Mouse (Mus musculus) thymus, adult 2 months (tissue): ENCODE results near the gene Abca1. TPM values are rescaled to one million over a fixed set of nuclear protein-coding genes. Genes with fewer than 3 reads are reported as not detected.

Experiments used
- DNase-seq: peaks from one replicate; pipeline ENCODE4 v3.0.0; 2021
- H3K27ac ChIP-seq: fragments of 200-500 bp; 2 replicates; pipeline ENCODE4 v1.5.1; 2012; ENCODE audit warnings: low read length, control low read depth; ENCODE audit not compliant: control insufficient read depth, insufficient read depth
- H3K27me3 ChIP-seq: fragments of 200-500 bp; 2 replicates; pipeline ENCODE4 v1.6.1; 2012; ENCODE audit warnings: mild to moderate bottlenecking, low read length, moderate library complexity, mixed read lengths; ENCODE audit not compliant: control insufficient read depth, insufficient read depth
- H3K36me3 ChIP-seq: fragments of 200-500 bp; 2 replicates; pipeline ENCODE4 v1.6.1; 2012; ENCODE audit warnings: mild to moderate bottlenecking, low read length, moderate library complexity; ENCODE audit not compliant: control insufficient read depth, insufficient read depth
- H3K4me1 ChIP-seq: fragments of 200-500 bp; replicated peaks from 2 replicates; pipeline ENCODE4 v1.6.1; 2012; ENCODE audit warnings: low read length; ENCODE audit not compliant: control insufficient read depth, insufficient read depth
- H3K4me3 ChIP-seq: fragments of 200-500 bp; 2 replicates; pipeline ENCODE4 v1.5.1; 2012; ENCODE audit warnings: mild to moderate bottlenecking, low read length, control low read depth, moderate library complexity; ENCODE audit not compliant: control insufficient read depth, insufficient read depth
- CTCF ChIP-seq: fragments of 200-500 bp; IDR thresholded peaks from 2 replicates; pipeline ENCODE4 v1.5.1; 2012; ENCODE audit warnings: mild to moderate bottlenecking, control low read depth, low read length, moderate library complexity, borderline replicate concordance; ENCODE audit not compliant: control insufficient read depth, poor library complexity, insufficient read depth; ENCODE audit errors: extremely low read depth
- POLR2A ChIP-seq: fragments of 200-500 bp; IDR thresholded peaks from 2 replicates; pipeline ENCODE4 v1.6.1; 2012; ENCODE audit warnings: mild to moderate bottlenecking, low read length, control low read depth, moderate library complexity; ENCODE audit not compliant: control insufficient read depth, poor library complexity, insufficient read depth; ENCODE audit errors: extremely low read depth
- WGBS: fragments of 180-500 bp; shearing (Covaris S2); methylation state at CpG from one replicate; pipeline ENCODE4 v1.1.7; 2018; 5-methylcytosine and 5-hydroxymethylcytosine counted together
- polyA plus RNA-seq: library from polyadenylated mRNA; depleted of rRNA; stranded (reverse); fragments of >200 nt; gene quantifications from 2 replicates; pipeline ENCODE4 v1.2.3, GENCODE M21; 2012

Abca1 gene
- polyA plus RNA-seq, 1 experiment, result 15.4 TPM

DNA sequence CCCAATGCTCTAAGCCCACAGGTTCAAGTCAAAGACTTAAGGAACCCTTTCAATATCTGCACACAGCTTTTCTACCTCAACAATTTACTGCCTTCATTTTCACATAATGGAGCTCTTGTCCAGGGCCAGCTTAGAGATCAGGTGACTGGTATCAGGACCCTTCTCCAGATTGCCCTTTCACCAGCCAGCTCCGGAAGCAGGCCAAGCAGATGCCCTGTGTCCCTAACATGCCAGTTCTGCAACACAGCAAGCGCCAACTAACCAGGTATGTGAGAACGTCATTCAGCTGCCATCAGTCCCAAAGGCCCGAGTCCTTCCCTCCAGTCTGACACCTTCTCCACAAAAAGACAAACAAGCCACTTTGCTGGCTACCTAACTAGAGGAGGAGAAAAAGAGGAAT, 6.6 kb downstream of the Abca1 start:
- no peaks in the 10 kb centered on the region for H3K27me3 ChIP-seq
- no peak overlapping the region for H3K27ac ChIP-seq
- WGBS, result 95% methylated on average over 4 of the region's 4 CpGs
- TF ChIP-seq POLR2A (no peak), CTCF (no peak)
- H3K4me3 ChIP-seq, result no peak overlapping the region
- DNase-seq, result no peak
- no peaks in the 10 kb centered on the region for H3K36me3 ChIP-seq
- H3K4me1 ChIP-seq, result no peaks in the 10 kb centered on the region

DNA sequence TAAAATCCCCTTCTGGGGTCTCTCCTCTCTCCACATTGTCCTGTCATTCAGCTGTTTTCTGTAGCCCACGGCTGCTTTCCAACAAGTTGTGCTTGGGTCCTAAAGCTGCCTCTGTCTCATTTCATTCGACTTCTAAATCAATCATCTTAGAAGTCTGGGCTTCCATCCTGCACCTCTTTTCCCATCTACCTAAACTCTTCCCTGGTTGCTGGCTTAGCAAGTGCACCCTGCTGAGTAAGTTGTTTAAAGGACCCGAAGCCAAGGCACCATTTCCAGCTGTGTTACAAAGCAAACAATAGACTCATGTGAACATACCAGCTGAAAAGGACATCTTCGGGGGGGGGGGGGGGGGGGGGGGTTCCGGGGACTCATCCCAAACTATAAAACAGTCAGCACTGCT, 7.0 kb downstream of the Abca1 start:
- Histone ChIP-seq H3K27ac (no peak overlapping the region), H3K4me3 (no peak overlapping the region), H3K36me3 (no peaks in the 10 kb centered on the region), H3K4me1 (no peaks in the 10 kb centered on the region), H3K27me3 (no peaks in the 10 kb centered on the region)
- no peak for TF ChIP-seq POLR2A
- no peak for TF ChIP-seq CTCF
- no peak for DNase-seq
- 82% methylated on average over 5 of the region's 5 CpGs for WGBS

DNA sequence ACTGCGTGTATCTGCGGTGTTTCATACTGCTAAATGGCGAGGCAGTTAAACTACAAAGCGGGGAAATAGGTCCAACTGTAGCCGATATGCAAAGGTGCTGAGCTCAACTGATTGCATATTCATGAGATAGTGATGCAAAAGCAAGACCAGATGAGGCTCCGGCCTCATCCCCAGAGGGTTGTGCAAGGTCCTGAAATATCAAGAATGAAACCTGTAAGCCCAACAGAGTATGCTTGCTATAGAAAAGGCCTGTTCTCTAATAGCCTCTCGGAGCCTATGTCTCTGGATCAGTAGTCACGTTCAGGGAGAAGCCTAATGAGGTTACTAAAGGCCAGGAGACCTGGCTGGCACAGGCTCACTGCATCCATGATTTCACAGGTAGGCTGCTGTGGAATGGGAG, 9.2 kb downstream of the Abca1 start:
- no peak for TF ChIP-seq CTCF
- no peak for TF ChIP-seq POLR2A
- H3K27ac ChIP-seq, result no peak overlapping the region
- 94% methylated on average over 8 of the region's 8 CpGs for WGBS
- H3K27me3 ChIP-seq, result no peaks in the 10 kb centered on the region
- no peaks in the 10 kb centered on the region for H3K4me1 ChIP-seq
- no peaks in the 10 kb centered on the region for H3K36me3 ChIP-seq
- no peak overlapping the region for H3K4me3 ChIP-seq
- DNase-seq, result no peak

GRCm38 (mm10) chr4:53149644-53150043, 10.1 kb downstream of the Abca1 start:
- H3K27me3 ChIP-seq, result no peaks in the 10 kb centered on the region
- no peaks in the 10 kb centered on the region for H3K4me1 ChIP-seq
- 97% methylated on average over 4 of the region's 5 CpGs for WGBS
- H3K4me3 ChIP-seq, result no peak overlapping the region
- no peaks in the 10 kb centered on the region for H3K36me3 ChIP-seq
- TF ChIP-seq POLR2A (no peak), CTCF (no peak)
- H3K27ac ChIP-seq, result no peak overlapping the region
- no peak for DNase-seq

- no peak overlapping the region for H3K27ac ChIP-seq
- DNase-seq, result no peak
- no peaks in the 10 kb centered on the region for H3K4me1 ChIP-seq
- TF ChIP-seq CTCF (no peak), POLR2A (no peak)
- no peaks in the 10 kb centered on the region for H3K27me3 ChIP-seq
- H3K36me3 ChIP-seq, result no peaks in the 10 kb centered on the region
- H3K4me3 ChIP-seq, result no peak overlapping the region
- WGBS, result 88% methylated on average over 2 of the region's 2 CpGs
Measured at GRCm38 (mm10) chr4:53148817-53149216, 10.9 kb downstream of the Abca1 start.

- no peak for TF ChIP-seq POLR2A
- Histone ChIP-seq H3K4me1 (no peaks in the 10 kb centered on the region), H3K4me3 (no peak overlapping the region), H3K27me3 (no peaks in the 10 kb centered on the region), H3K27ac (no peak overlapping the region), H3K36me3 (no peaks in the 10 kb centered on the region)
- DNase-seq, result no peak
- WGBS, result 59% methylated on average over 2 of the region's 2 CpGs
Measured at GRCm38 (mm10) chr4:53147454-53147853, 12.2 kb downstream of the Abca1 start.

- no peak overlapping the region for H3K27ac ChIP-seq
- H3K27me3 ChIP-seq, result no peaks in the 10 kb centered on the region
- 91% methylated on average over 4 of the region's 4 CpGs for WGBS
- H3K4me3 ChIP-seq, result no peak overlapping the region
- no peaks in the 10 kb centered on the region for H3K4me1 ChIP-seq
- H3K36me3 ChIP-seq, result no peaks in the 10 kb centered on the region
- no peak for DNase-seq
- TF ChIP-seq POLR2A (no peak), CTCF (no peak)
Measured at GRCm38 (mm10) chr4:53147046-53147445, 12.6 kb downstream of the Abca1 start.
